Mouse (Mus musculus): ENCODE measurements around the gene Elfn1. TPM values are rescaled to one million over a fixed set of nuclear protein-coding genes. Genes with fewer than 3 reads are reported as not detected.
A peak's percentile ranks its signal among the peaks of the same experiment; 100 is the strongest.

The Elfn1 gene
- total RNA-seq, 2 experiments from 2014 or later, result not detected

DNA sequence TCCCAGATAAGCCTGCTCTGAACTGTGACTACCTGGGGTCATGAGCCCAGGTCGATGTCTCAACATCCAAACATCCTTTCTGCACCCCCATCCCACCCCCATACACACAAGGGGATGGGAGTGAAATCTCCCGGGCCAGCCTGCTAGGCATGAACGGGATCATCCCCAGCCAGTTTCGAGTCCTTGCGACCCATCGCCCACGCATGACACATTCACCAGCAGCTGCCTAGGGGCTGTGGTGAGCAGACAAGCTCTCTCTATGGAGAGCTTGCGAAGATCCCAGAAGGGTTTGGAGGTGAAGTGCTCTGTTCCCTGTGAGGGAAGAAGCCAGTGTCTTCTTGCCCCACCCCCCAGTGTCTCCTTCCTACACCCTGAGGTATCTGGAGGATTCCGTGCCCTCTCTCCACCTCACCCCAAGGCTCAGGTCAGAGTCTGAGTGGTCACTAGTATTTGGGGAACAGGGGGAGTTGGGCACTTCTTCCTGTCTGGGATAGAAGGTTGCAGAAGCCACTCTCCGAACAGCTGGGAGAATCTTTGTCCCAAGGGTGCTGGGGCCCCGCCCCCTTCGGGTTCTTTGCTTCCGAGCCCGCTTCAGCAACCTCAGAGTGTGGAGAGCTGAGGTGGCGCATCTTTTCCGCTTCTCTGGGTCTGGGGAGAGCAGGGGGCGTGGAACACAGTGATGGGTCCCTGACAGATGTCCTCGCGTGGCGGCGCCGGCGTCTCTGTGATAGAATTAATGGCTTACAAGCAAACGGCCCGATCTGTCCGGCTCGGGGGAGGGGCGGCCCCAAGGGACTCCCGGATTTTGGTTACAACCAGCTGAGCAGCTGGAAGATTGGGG lies 2.2 kb downstream of the Elfn1 start:
- no peak; the same call in 1 of the 2 replicates for ATAC-seq (replicated peaks; ENCODE audit: poor library complexity, severe bottlenecking)

DNA sequence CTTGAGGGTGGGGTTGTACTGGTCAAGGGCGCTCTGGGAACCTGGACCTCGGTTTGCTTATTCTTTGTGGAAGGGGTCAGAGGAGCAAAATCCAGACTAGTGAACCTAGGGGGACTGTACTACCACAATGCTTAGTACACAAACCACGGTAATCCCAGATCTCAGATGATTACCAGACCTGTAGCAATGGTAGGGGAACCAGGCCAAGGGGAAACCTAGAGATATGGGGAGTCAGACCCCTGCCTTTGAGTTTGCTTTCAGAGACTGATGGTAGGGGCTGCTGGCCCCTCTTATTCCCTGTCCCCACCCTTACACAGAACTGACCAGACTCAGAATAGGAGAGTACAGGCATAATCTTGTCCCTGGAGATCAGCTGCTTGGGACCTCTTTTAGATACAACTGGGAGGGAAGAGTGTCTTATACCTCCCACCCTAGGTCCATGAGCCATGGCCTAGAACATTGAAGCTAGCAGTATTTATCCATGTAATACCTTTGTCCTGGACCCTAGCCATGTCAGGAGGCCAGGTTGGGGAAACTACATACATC lies 3.1 kb downstream of the Elfn1 start:
- no peak for ATAC-seq (replicated peaks; ENCODE audit: poor library complexity, severe bottlenecking)

DNA sequence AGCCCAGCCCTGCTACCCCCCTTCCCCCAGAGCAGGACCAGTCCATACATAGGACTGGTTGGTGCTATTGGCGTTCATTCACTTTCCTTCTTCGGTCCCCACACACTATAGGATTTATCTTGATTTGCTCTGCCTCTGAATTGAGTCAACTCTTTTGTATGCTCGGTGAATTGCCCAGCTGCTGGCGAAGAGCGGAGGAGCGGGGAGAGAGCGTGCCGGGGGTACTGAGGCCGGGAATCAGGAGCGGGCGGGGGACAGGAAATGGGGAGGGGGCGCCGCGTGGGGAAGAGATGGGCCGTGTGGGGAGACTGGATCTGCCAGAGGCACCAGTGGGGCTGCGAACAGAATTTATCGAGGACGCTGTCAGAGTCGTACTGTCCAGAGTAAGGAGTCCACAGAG lies 3.8 kb downstream of the Elfn1 start:
- ATAC-seq (replicated peaks; ENCODE audit: poor library complexity, severe bottlenecking), result no peak

DNA sequence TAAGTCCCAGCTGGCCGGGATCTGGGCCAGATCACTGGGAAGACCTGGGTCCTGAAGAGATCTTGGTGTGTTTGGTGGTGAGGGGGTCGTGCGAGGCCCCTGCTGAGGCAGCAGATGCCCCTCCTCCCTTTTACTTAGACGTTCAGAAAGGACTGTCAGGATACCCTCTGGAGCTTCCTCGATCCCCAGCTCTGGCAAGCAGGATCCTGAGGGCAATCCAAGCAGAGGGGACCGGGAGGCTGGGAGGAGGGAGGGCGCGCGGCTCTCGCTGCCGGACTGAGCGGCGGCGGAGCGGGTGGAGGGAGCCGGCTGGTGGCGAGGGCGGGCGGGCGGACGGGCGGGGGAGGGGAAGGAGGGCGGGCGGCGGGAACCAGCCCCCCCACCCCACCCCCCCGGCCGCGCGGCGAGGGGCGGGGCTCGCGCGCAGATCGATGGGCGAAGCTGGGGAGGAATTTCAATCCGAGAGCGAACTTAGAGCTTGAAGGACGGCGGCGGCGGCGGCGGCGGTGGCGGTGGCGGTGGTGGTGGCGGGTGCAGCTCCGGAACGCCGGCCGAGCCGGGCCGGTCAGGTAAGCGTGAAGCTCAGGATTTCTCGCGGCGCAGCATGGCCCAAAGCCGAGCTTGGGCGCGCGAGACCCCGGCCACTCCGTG lies 4.5 kb downstream of the Elfn1 start:
- no peak for ATAC-seq (replicated peaks; ENCODE audit: poor library complexity, severe bottlenecking)

DNA sequence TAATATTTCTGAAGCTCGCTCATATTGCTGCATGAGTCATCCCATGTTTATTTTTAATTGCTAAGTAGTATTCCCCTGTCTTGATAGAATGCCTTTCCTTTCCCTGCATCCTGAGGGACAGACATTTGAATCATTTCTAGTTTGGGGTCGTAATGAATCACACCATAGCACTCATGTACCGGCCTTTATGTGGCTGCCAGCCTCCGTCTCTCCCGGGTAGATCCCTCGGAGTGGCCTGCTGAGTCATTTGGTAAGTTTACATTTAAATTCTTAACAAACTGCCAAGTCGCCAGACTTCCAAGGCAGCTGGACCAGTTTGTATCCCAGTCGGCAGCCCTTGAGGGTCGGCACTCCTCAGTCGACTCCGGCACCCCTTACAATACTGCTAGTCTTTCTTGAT lies 13.9 kb downstream of the Elfn1 start:
- ATAC-seq (replicated peaks; ENCODE audit: poor library complexity, severe bottlenecking), result no peak

DNA sequence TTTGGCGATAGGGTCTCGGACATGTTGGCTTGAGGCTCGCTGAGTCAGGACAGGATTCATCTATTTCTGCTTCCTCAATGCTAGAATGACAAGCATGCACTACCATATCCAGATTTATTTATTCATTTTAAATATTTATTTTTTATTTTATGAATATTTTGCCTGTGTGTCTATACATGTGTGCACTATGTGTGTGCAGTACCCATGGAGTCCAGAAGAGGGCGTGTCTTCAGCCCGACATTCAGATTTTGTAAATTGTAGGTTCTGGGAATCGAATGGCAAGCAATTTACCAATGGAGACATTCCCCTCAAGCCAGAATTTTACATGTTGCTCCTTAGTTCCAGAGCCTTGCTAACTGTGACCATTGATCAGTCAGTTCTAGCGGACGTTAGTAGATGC lies 16.1 kb downstream of the Elfn1 start:
- ATAC-seq (replicated peaks; ENCODE audit: poor library complexity, severe bottlenecking), result no peak

DNA sequence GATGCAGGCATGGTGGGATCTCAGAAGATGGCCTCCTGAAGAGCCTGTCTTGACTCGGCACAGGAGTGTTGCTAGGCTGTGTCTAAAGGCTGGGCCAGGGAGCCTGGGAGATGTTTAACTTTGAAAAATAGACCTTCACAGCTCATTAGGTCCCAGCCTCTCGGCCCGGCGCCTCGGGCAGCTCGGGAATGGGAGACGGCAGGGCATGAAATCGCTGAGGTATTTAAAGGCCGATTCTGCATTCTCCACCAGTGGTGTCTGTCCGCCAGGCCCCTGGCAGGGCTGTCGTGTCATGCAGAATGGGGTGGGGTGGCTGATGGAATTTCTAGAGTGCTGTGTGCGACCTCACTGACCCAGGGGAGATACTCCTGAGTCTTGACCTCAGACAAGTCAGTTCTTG lies 22.4 kb downstream of the Elfn1 start:
- no peak for ATAC-seq (replicated peaks; ENCODE audit: poor library complexity, severe bottlenecking)

DNA sequence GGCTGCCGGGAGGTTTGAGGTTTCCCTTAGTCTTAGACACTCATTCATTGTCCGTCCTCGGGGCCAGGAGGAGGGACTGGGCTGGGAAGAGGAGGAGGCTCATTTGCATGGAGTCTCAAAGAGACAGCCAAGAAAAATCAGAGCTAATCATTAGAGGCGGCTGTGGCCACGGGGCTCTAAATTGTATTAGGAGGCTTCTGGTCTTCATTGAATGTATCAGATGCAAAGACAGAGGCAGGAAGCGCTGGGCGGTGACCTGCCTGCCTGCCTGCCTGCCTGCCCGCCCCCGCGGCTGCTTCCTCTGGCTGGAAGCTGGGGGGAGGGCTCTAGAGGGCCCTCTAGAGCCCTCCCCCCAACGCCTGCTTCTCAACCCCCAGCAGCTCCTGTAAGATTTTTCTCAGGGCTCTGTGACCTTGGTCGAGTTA lies 23.2 kb downstream of the Elfn1 start:
- ATAC-seq (replicated peaks; ENCODE audit: poor library complexity, severe bottlenecking), result no peak

DNA sequence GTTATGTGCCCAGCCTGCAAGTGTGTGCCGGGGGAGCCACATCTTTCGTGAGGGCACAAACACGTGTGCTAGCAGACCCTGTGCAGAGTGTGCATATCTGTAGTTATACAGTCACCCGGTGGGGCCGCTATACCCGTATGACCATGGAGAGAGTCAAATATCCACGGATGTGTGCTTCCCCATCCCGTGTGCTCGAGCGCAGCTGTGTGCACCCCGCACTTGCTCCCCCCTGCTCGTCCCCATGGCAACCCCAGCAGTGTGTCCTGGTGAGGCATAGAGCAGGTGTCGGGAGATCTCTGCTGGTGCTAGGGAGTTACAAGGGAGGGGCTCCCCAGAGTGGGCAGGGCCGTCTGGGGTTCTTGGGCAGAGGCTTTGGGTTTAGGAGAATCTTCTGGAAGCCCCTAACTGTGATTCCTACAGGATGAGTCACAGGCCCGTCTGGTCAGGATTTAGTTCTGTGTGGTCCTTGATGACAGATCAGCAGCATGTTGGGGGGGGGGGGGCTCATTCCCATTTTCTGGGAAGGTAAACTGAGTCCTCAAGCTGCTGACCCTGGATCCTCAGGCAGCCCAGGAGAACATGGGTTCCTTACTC lies 24.3 kb downstream of the Elfn1 start:
- ATAC-seq (replicated peaks; ENCODE audit: poor library complexity, severe bottlenecking), result no peak

DNA sequence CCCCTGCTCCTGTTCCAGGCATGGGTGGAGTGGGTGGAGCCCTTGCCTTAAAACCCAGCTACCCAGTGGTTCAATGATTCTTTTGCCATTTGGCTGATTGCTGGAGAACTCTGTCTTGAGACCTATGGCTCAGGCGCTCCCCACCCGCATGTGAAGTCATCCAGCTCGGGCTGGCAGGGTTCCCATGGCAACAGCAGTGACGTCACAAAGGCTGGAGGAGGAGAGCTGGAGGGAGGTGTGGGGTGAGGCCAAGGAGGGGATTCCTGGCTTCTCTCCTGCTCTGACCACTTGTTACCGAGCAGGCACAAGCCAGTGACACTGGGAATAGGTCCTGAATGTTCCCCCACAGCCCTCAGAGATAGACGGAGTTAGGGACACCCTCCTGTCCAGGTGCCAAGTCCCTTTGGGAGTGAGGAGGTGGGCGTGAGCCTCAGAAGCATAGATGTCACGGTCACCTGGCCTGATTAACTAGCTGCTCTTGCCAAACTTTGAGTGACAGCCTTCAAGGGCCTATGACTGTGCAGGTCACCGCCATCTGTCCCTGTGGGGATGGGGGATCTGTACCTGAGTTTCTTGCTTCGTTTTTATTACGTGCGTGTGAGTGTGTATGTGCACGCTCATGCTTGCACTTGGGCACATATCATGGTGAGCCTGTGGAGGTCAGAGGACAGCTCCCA lies 25.0 kb downstream of the Elfn1 start:
- peak; percentile 18; the same call in 1 of the 2 replicates for ATAC-seq (replicated peaks; ENCODE audit: poor library complexity, severe bottlenecking)

DNA sequence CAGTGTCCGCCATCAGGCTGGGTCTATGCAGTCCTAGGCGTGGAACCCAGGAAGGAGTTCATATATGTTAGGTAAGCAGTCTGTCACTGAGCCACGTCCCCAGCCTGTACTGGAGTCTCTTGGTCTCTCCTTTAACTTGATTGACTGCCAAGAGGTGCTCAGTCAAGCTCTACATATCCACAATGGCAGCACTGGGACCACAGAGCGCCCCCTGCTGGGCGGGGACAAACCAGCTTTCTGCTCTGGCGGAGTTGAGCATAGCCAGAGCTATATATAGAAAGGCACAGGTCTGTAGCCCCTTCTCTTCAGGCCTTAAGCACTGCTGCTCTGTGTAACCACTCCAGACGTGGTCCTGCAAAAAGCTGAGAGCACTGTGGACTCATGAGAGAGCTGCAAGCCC lies 25.7 kb downstream of the Elfn1 start:
- ATAC-seq (replicated peaks; ENCODE audit: poor library complexity, severe bottlenecking), result peak; percentile 45; the same call in 1 of the 2 replicates

DNA sequence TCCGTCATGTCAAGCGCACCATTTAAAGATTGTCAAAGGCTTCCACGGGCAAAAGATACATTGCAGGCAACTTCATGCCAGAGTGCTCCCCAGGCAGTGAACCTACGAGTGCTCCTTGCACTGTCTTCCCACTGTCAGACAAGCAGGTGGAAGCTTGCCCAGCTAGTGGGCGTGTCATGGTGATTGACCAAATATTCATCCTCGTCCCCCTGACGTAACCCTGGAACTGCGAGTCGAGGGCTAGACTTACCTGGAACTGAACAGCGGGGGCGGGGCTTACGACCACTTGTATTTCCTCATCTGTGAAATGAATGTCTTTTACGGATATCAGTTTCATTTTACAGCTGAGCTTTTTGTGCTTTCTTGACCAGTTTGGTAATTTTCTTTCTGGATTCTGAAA lies 28.7 kb downstream of the Elfn1 start:
- ATAC-seq (replicated peaks; ENCODE audit: poor library complexity, severe bottlenecking), result peak; percentile 62

DNA sequence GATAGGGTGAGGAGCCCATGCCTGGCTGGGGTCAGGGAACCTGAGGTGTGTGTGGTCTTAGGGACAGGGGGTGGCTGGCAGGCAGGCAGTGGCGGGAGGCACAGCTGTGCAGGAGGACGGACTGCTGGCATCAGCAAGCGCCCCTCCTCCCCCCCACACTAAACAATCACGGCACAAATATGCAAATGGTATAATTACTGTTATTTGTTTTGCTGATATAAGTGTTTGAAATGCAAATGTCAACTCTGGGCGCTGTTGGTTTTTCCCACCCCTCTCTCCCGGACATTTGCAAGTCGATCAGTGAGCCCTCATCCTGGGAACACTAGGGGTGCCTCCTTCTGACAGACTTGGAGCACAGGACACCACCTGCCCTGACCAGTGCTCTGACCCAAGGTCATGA lies 37.0 kb downstream of the Elfn1 start:
- ATAC-seq (replicated peaks; ENCODE audit: poor library complexity, severe bottlenecking), result no peak

DNA sequence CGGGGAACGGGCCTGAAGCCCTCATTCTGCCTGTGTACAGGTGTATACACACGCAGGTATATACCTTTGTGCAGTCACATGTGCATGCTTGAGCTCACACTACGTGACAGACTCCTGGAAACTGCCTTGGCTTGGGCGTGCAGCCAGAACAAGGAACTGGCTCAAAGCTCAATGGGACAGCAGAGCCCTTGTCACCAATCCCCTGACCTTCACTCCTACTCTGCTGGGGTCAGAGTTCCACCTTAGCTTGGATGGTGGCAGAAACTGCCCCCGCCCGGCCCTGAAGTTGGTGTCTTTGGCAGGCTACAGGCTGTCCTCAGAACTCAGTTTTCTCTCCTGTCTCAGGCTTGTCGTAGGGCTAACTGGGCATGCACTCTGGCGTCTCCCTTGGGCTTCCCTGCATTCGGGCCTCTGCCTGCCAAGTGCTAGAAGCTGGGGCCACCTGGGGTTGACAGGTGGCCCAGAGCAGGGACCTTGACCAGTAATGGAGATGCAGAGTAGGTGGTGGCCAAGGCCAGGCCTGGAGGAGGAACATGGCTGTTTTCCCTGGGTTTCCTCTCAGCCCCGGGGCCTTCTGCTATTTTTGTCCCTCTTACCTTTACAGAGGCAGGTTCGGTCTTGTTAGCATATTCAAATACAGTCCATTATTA lies 38.1 kb downstream of the Elfn1 start:
- no peak for ATAC-seq (replicated peaks; ENCODE audit: poor library complexity, severe bottlenecking)

DNA sequence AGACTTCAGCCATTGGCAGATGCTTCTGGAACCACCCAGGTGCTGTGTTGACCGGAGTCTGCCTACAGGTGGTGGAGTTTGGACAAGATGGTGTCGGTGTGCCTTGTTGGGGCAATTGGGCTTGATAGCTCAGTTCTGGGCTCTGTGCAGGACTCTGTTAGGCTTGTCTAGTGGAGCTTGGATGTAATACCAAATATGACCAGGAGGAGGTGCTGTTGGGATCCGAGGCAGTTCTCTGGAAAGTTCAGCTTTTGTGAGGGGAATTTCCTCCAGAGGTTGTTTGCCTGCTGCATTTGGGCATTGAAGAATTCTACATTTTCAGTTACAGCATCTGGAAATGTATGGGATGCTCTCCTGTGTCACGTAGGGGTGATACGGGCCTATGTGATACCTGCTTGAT lies 39.7 kb downstream of the Elfn1 start:
- ATAC-seq (replicated peaks; ENCODE audit: poor library complexity, severe bottlenecking), result no peak

DNA sequence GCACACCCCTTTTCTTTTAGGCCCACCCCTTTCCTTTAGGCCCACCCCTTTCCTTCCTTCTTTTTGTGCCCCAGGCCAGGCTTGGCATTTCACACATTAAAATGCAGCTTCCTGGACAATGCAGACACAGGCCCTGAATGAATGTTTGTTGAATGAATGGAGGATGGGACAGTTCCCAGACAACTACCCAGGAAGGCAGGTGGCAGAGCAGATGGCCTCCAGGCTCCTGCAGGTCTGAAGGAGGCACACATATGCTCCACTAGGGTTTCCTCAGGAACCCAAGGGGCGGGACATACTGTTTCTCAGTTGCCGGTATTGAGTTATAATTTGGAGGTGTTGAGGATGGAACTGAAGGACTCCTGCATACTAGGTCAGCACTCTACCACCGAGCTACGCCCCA lies 40.8 kb downstream of the Elfn1 start:
- 0 out of 2 replicates have a peak, but pooled peaks have one; percentile 9 for ATAC-seq (replicated peaks; ENCODE audit: poor library complexity, severe bottlenecking)

DNA sequence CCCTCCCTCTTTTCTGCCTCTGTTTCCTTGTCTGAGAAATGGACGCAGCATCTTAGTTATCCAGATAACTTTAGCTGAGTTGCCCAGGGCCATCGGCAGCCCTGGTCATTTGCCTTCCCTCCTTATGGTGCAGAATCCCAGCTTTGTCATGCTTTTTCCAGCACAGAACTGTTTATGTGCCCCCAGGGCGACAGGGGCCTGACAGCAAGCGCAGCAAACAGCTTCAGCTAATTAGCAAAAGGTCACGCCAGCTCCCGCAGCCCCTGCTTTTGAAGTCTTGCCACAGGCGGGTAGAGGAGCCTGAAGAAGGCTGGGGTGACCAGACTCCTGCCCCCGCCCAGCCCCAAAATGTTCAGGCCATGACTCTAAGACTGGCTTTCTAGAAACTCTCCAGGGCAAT lies 41.6 kb downstream of the Elfn1 start:
- no peak for ATAC-seq (replicated peaks; ENCODE audit: poor library complexity, severe bottlenecking)

DNA sequence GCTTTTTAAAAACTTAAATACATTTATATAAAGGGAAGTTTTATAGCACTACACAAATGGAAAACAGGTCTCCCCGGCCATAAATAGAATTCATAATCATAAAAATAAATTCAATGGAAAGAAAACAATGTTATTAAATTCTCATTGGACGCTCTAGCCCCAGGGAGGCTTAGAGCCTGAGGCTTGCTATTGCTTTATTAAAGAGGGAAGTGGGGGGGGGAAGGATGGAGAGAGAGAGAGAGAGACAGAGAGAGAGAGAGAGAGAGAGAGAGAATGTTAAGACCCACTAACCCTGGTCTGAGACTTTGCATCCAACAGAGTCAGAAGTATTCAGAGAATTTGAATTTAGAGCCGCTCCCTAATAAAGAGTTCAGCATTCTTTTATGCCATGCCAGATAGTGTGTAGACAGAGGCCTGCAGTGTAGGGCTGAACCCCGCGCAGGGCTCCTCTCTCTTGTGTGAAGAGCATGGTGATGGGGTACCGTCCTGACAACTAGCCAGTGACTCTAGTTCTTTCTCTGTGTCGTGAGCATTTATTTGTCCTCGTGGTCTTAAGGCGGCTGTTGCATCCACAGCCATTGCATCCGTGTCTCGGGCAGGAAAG lies 42.3 kb downstream of the Elfn1 start:
- no peak for ATAC-seq (replicated peaks; ENCODE audit: poor library complexity, severe bottlenecking)

DNA sequence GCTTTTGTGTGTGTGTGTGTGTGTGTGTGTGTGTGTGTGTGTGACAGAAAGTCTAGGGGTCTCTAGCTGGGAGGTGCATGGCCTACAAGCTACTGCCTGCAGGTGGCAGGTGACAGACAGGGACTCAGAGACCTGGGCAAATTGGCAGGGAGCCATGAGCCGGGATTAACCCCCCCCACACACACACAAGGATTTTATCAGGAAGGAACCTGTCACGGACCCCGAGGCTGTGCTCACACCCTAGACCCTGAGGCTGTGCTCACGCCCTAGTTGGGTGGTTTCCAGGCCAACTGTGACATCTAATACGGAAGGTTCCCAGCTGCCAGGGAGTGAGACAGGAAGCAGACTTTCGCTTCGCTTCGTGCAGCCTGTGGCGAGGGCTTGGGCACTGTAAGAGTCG lies 49.1 kb downstream of the Elfn1 start:
- ATAC-seq (replicated peaks; ENCODE audit: poor library complexity, severe bottlenecking), result peak; percentile 82

DNA sequence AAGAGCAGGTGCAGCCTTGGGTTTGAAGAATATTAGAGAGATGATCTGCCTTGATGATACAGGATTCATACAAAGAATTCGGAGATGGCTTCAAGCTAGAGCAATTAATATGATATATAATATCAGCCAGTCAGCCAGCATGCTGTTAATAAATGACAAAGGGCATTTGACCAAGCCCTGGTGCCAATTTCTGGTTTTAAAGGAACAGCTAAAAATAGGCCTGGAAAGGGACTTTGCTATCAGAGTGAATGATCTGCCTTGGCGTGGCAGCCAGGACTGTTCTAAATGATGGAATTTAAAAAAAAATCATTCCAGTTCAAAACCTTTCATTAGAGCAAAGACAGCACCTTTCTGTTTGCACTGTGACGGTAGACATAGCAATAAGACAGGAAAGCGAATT lies 52.0 kb downstream of the Elfn1 start:
- no peak for ATAC-seq (replicated peaks; ENCODE audit: poor library complexity, severe bottlenecking)

Data from granulocyte monocyte progenitor cell, adult 5-6 weeks (primary cell).